Mouse (Mus musculus): ENCODE results near the gene Elf2. TPM values are rescaled to one million over a fixed set of nuclear protein-coding genes. Genes with fewer than 3 reads are reported as not detected.

The Elf2 gene
- total RNA-seq, 1 experiment: 26.7 TPM

- Histone ChIP-seq H3K36me3 (ENCODE audit: control insufficient read depth, insufficient read depth, low read length, poor library complexity, severe bottlenecking) (peaks cover 9% of the 10 kb centered on the region), H3K4me1 (ENCODE audit: control insufficient read depth in 2 of 2, insufficient read depth in 2 of 2, low read length in 2 of 2, poor library complexity in 1 of 2) (peaks cover 9 to 10% of the 10 kb centered on the region in 2 experiments), H3K9ac (ENCODE audit: insufficient read depth, low read depth, low read length, poor library complexity, severe bottlenecking) (no peak overlapping the region), H3K27ac (ENCODE audit: insufficient read depth, low read depth, low read length, poor library complexity, severe bottlenecking) (no peak overlapping the region), H3K9me3 (ENCODE audit: control insufficient read depth, insufficient read depth, low read depth, low read length) (no peaks in the 10 kb centered on the region), H3K4me3 (ENCODE audit: insufficient read depth in 1 of 2, low read depth in 1 of 2, low read length in 2 of 2, poor library complexity in 1 of 2, severe bottlenecking in 1 of 2) (no peak overlapping the region)
- DNase-seq (ENCODE audit: low read depth, low spot score): no peak
- TF ChIP-seq ZNF384 (IDR thresholded peaks at IDR 0.05; ENCODE audit: low read depth, low read length): no peak
- TF ChIP-seq ZC3H11A (IDR thresholded peaks at IDR 0.05; ENCODE audit: borderline replicate concordance, low read depth, low read length): no peak
- TF ChIP-seq HCFC1 (IDR thresholded peaks at IDR 0.05; ENCODE audit: borderline replicate concordance, insufficient read depth, low read length): no peak
- no peak for TF ChIP-seq CHD2 (IDR thresholded peaks at IDR 0.05; ENCODE audit: low read depth, low read length)
- no peak for TF ChIP-seq MAFK (IDR thresholded peaks at IDR 0.05; ENCODE audit: insufficient read depth, low read depth, low read length)
- in situ Hi-C loops (cut with MboI; ENCODE audit: low sequenced_read_pairs in 2 of 2, unreplicated experiment in 2 of 2): loop anchor here in 1 of 2 experiments (10.0 kb wide), 1 partner anchor 123 kb away; no protein-coding TSS in a partner anchor
These were observed 109.0 kb downstream of the Elf2 start for GRCm38 (mm10) chr3:51231499-51231898.

DNA sequence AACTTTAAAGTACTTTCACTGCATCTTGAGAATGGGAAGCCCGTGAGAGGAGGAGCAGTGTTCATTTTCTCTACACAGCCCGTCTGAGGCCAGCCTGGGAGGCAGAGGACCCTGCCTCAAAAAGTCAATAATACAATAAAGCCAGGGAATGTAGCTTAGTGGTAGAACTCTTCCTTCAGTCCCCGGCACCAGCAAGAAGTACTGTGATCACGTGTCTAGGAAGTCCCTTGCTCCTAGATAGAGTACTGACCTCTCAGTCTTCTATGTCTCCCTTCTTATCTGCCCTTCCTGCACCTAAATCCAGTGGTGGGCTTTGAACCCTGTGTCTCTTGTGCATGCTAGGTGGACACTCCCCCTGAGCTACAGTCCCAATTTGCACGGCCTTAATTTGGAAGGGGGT lies 109.6 kb downstream of the Elf2 start:
- no peak overlapping the region for H3K9ac ChIP-seq (ENCODE audit: insufficient read depth, low read depth, low read length, poor library complexity, severe bottlenecking)
- H3K36me3 ChIP-seq (ENCODE audit: control insufficient read depth, insufficient read depth, low read length, poor library complexity, severe bottlenecking): peaks cover 9% of the 10 kb centered on the region
- no peak overlapping the region for H3K27ac ChIP-seq (ENCODE audit: insufficient read depth, low read depth, low read length, poor library complexity, severe bottlenecking)
- H3K9me3 ChIP-seq (ENCODE audit: control insufficient read depth, insufficient read depth, low read depth, low read length): no peaks in the 10 kb centered on the region
- in situ Hi-C loops (cut with MboI; ENCODE audit: low sequenced_read_pairs in 2 of 2, unreplicated experiment in 2 of 2): loop anchor here in 1 of 2 experiments (10.0 kb wide), 1 partner anchor 124 kb away; no protein-coding TSS in a partner anchor
- TF ChIP-seq MAFK (IDR thresholded peaks at IDR 0.05; ENCODE audit: insufficient read depth, low read depth, low read length) (no peak), CHD2 (IDR thresholded peaks at IDR 0.05; ENCODE audit: low read depth, low read length) (no peak), ZNF384 (IDR thresholded peaks at IDR 0.05; ENCODE audit: low read depth, low read length) (no peak), HCFC1 (IDR thresholded peaks at IDR 0.05; ENCODE audit: borderline replicate concordance, insufficient read depth, low read length) (no peak), ZC3H11A (IDR thresholded peaks at IDR 0.05; ENCODE audit: borderline replicate concordance, low read depth, low read length) (no peak)
- peaks cover 6 to 8% of the 10 kb centered on the region in 2 experiments; a peak in 3 of 4 replicates for H3K4me1 ChIP-seq (ENCODE audit: control insufficient read depth in 2 of 2, insufficient read depth in 2 of 2, low read length in 2 of 2, poor library complexity in 1 of 2)
- no peak for DNase-seq (ENCODE audit: low read depth, low spot score)
- H3K4me3 ChIP-seq (ENCODE audit: insufficient read depth in 1 of 2, low read depth in 1 of 2, low read length in 2 of 2, poor library complexity in 1 of 2, severe bottlenecking in 1 of 2): no peak overlapping the region

GRCm38 (mm10) chr3:51230146-51230835 lies 110.2 kb downstream of the Elf2 start:
- Histone ChIP-seq H3K36me3 (ENCODE audit: control insufficient read depth, insufficient read depth, low read length, poor library complexity, severe bottlenecking) (peaks cover 9% of the 10 kb centered on the region), H3K9me3 (ENCODE audit: control insufficient read depth, insufficient read depth, low read depth, low read length) (no peaks in the 10 kb centered on the region), H3K4me3 (ENCODE audit: insufficient read depth in 1 of 2, low read depth in 1 of 2, low read length in 2 of 2, poor library complexity in 1 of 2, severe bottlenecking in 1 of 2) (no peak overlapping the region), H3K27ac (ENCODE audit: insufficient read depth, low read depth, low read length, poor library complexity, severe bottlenecking) (no peak overlapping the region), H3K9ac (ENCODE audit: insufficient read depth, low read depth, low read length, poor library complexity, severe bottlenecking) (no peak overlapping the region), H3K4me1 (ENCODE audit: control insufficient read depth in 2 of 2, insufficient read depth in 2 of 2, low read length in 2 of 2, poor library complexity in 1 of 2) (peaks cover 6 to 8% of the 10 kb centered on the region in 2 experiments; a peak in 3 of 4 replicates)
- in situ Hi-C loops (cut with MboI; ENCODE audit: low sequenced_read_pairs in 2 of 2, unreplicated experiment in 2 of 2): loop anchor here in 1 of 2 experiments (10.0 kb wide), 1 partner anchor 125 kb away; no protein-coding TSS in a partner anchor
- TF ChIP-seq HCFC1 (IDR thresholded peaks at IDR 0.05; ENCODE audit: borderline replicate concordance, insufficient read depth, low read length) (no peak), ZC3H11A (IDR thresholded peaks at IDR 0.05; ENCODE audit: borderline replicate concordance, low read depth, low read length) (no peak), CHD2 (IDR thresholded peaks at IDR 0.05; ENCODE audit: low read depth, low read length) (no peak), MAFK (IDR thresholded peaks at IDR 0.05; ENCODE audit: insufficient read depth, low read depth, low read length) (no peak), ZNF384 (IDR thresholded peaks at IDR 0.05; ENCODE audit: low read depth, low read length) (no peak)
- DNase-seq (ENCODE audit: low read depth, low spot score): no peak

DNA sequence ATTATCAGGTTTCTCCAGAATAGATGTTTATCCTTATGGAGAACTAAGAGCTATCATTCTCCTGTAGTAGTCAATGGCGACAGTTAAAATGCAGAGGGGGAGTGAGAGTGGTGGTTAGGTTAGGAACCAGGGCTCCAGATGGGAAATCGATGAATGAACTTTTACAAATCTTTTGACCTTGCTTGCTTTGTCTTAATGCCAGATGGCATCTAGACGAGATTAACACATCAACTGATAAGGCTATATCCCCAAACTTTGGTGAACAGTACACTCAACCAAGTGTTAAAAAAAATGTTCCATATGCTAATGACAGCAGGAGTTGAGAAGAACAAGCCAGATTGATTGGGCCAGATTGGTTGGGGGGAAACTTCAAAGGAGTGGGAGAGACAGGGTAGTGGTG lies 111.2 kb downstream of the Elf2 start:
- TF ChIP-seq MAFK (IDR thresholded peaks at IDR 0.05; ENCODE audit: insufficient read depth, low read depth, low read length): no peak
- TF ChIP-seq CHD2 (IDR thresholded peaks at IDR 0.05; ENCODE audit: low read depth, low read length): no peak
- TF ChIP-seq HCFC1 (IDR thresholded peaks at IDR 0.05; ENCODE audit: borderline replicate concordance, insufficient read depth, low read length): no peak
- TF ChIP-seq ZNF384 (IDR thresholded peaks at IDR 0.05; ENCODE audit: low read depth, low read length): no peak
- no peak for TF ChIP-seq ZC3H11A (IDR thresholded peaks at IDR 0.05; ENCODE audit: borderline replicate concordance, low read depth, low read length)
- no peak overlapping the region; the same call in 1 of the 2 replicates for H3K9ac ChIP-seq (ENCODE audit: insufficient read depth, low read depth, low read length, poor library complexity, severe bottlenecking)
- DNase-seq (ENCODE audit: low read depth, low spot score): no peak
- H3K4me3 ChIP-seq (ENCODE audit: insufficient read depth in 1 of 2, low read depth in 1 of 2, low read length in 2 of 2, poor library complexity in 1 of 2, severe bottlenecking in 1 of 2): no peak overlapping the region; a peak in 1 of 4 replicates
- in situ Hi-C loops (cut with MboI; ENCODE audit: low sequenced_read_pairs in 2 of 2, unreplicated experiment in 2 of 2): no loop called here
- peaks cover 6 to 8% of the 10 kb centered on the region in 2 experiments; a peak in 3 of 4 replicates for H3K4me1 ChIP-seq (ENCODE audit: control insufficient read depth in 2 of 2, insufficient read depth in 2 of 2, low read length in 2 of 2, poor library complexity in 1 of 2)
- no peak overlapping the region for H3K27ac ChIP-seq (ENCODE audit: insufficient read depth, low read depth, low read length, poor library complexity, severe bottlenecking)
- H3K36me3 ChIP-seq (ENCODE audit: control insufficient read depth, insufficient read depth, low read length, poor library complexity, severe bottlenecking): peaks cover 9% of the 10 kb centered on the region
- H3K9me3 ChIP-seq (ENCODE audit: control insufficient read depth, insufficient read depth, low read depth, low read length): no peaks in the 10 kb centered on the region

Measured in ES-E14 (cell line).